Mouse (Mus musculus) ES-E14 (cell line): ENCODE results near the gene Usp48.

ENCODE experiments used
- CHD2 ChIP-seq: IDR thresholded peaks from 2 replicates; pipeline ENCODE4 v1.6.1; 2014; ENCODE audit warnings: mild to moderate bottlenecking, low read depth, low read length, inconsistent platforms
- HCFC1 ChIP-seq: IDR thresholded peaks from 2 replicates; pipeline ENCODE4 v1.6.1; 2012; ENCODE audit warnings: low read length, inconsistent platforms, borderline replicate concordance; ENCODE audit not compliant: insufficient read depth
- MAFK ChIP-seq: IDR thresholded peaks from 2 replicates; pipeline ENCODE4 v1.6.1; 2014; ENCODE audit warnings: mild to moderate bottlenecking, low read depth, low read length, inconsistent platforms; ENCODE audit not compliant: insufficient read depth
- ZC3H11A ChIP-seq: IDR thresholded peaks from 2 replicates; pipeline ENCODE4 v1.6.1; 2012; ENCODE audit warnings: low read depth, mild to moderate bottlenecking, inconsistent platforms, low read length, borderline replicate concordance
- ZNF384 ChIP-seq: IDR thresholded peaks from 2 replicates; pipeline ENCODE4 v1.6.1; 2012; ENCODE audit warnings: low read depth, low read length, inconsistent platforms

- TF ChIP-seq HCFC1 = peak; percentile 38; the same call in 1 of the 2 replicates
- TF ChIP-seq MAFK = no peak
- no peak for TF ChIP-seq CHD2
- no peak for TF ChIP-seq ZC3H11A
- TF ChIP-seq ZNF384 = no peak
These were observed 3.6 kb downstream of the Usp48 start for GRCm38 (mm10) chr4:137597098-137597630.
